Comparison of ENCODE assay signal across 24 mouse cellular contexts in genomic region chr8:120338678-120339077, GRCm38 (mm10).
DNase-seq lines count a peak whose midpoint lies in the region; ATAC-seq and TF ChIP-seq lines count a peak whose summit lies in the region.
"Had no signal": no experiment of that assay in that cellular context is flagged by ENCODE, and none has a peak within 500 bp of the region (broad histone marks: within the 10 kb centered on the region; RNA-seq: fewer than 3 reads in every experiment).

No protein-coding gene starts in this region.

- no peak overlapping the region for H3K9ac ChIP-seq in lung, postnatal 0 days (replicated peaks; ENCODE audit: low read depth)
- H3K9ac ChIP-seq in liver, embryonic 12.5 days: no peak overlapping the region
- H3K9ac ChIP-seq: embryonic facial prominence, embryonic 15.5 days; liver, embryonic 15.5 days; midbrain, embryonic 12.5 days; neural tube, embryonic 12.5 days had no signal

- H3K4me3 ChIP-seq in lung, postnatal 0 days (ENCODE audit: low read depth, low read length): no peak overlapping the region
- no peak overlapping the region for H3K4me3 ChIP-seq in lung, adult 2 months (replicated peaks; ENCODE audit: extremely low read depth, low read depth, low read length)
- 0 out of 2 replicates have a peak overlapping the region, but pooled peaks have one; percentile 77 for H3K4me3 ChIP-seq in E14TG2a.4 (replicated peaks; ENCODE audit: low read length)
- no peak overlapping the region for H3K4me3 ChIP-seq in liver, embryonic 12.5 days
- H3K4me3 ChIP-seq: embryonic facial prominence, embryonic 15.5 days; heart, embryonic 13.5 days; liver, embryonic 15.5 days; midbrain, embryonic 12.5 days; neural tube, embryonic 12.5 days had no signal

- no peaks in the 10 kb centered on the region; the same call in 1 of the 2 replicates for H3K27me3 ChIP-seq in lung, postnatal 0 days (replicated peaks; ENCODE audit: insufficient read depth, low read length)
- 0 out of 2 replicates have a peak, but pooled peaks cover under 1% of the 10 kb centered on the region for H3K27me3 ChIP-seq in E14TG2a.4 (ENCODE audit: insufficient read depth, low read length)
- no peaks in the 10 kb centered on the region for H3K27me3 ChIP-seq in liver, embryonic 12.5 days (replicated peaks)
- H3K27me3 ChIP-seq: embryonic facial prominence, embryonic 15.5 days; heart, embryonic 13.5 days; neural tube, embryonic 12.5 days; Patski had no signal

- TF ChIP-seq EP300 in lung, postnatal 0 days (IDR thresholded peaks at IDR 0.05): peak; percentile 68; the same call in 1 of the 2 replicates

- H3K4me2 ChIP-seq in lung, postnatal 0 days (replicated peaks; ENCODE audit: low read depth, low read length): no peak overlapping the region
- H3K4me2 ChIP-seq in liver, embryonic 12.5 days: no peak overlapping the region
- H3K4me2 ChIP-seq: embryonic facial prominence, embryonic 15.5 days; heart, embryonic 13.5 days; liver, embryonic 15.5 days; midbrain, embryonic 12.5 days; neural tube, embryonic 12.5 days had no signal

- TF ChIP-seq POLR2A in lung, adult 2 months (IDR thresholded peaks at IDR 0.05; ENCODE audit: borderline replicate concordance, extremely low read depth, low read depth, low read length): no peak

- H3K27ac ChIP-seq in lung, postnatal 0 days (ENCODE audit: low read length): no peak overlapping the region
- no peak overlapping the region for H3K27ac ChIP-seq in liver, embryonic 12.5 days
- H3K27ac ChIP-seq: embryonic facial prominence, embryonic 15.5 days; liver, embryonic 15.5 days; macrophage; neural tube, embryonic 12.5 days had no signal

- no peaks in the 10 kb centered on the region for H3K36me3 ChIP-seq in lung, postnatal 0 days (ENCODE audit: insufficient read depth, low read length)
- H3K36me3 ChIP-seq in E14TG2a.4 (ENCODE audit: insufficient read depth, low read length): no peaks in the 10 kb centered on the region
- no peaks in the 10 kb centered on the region for H3K36me3 ChIP-seq in liver, embryonic 12.5 days
- H3K36me3 ChIP-seq: embryonic facial prominence, embryonic 15.5 days; heart, embryonic 13.5 days; liver, embryonic 15.5 days; midbrain, embryonic 12.5 days; neural tube, embryonic 12.5 days had no signal

- WGBS in lung, postnatal 0 days: 65% methylated on average over 7 of the region's 7 CpGs
- 74% methylated on average over 7 of the region's 7 CpGs for WGBS in lung, adult 2 months
- WGBS in liver, embryonic 12.5 days (ENCODE audit: insufficient replicate concordance): 83% methylated on average over 7 of the region's 7 CpGs

- H3K4me1 ChIP-seq in lung, postnatal 0 days (ENCODE audit: insufficient read depth, low read depth, low read length): peaks cover 9% of the 10 kb centered on the region; the same call in 1 of the 2 replicates
- peaks cover 13% of the 10 kb centered on the region for H3K4me1 ChIP-seq in lung, adult 2 months (ENCODE audit: control insufficient read depth, insufficient read depth, low read length)
- peaks cover 88% of the 10 kb centered on the region for H3K4me1 ChIP-seq in E14TG2a.4 (replicated peaks; ENCODE audit: low read depth, low read length)
- H3K4me1 ChIP-seq in liver, embryonic 12.5 days: peaks cover 80% of the 10 kb centered on the region

- peak; percentile 75 for ATAC-seq in lung, postnatal 0 days
- ATAC-seq in liver, embryonic 12.5 days: no peak
- ATAC-seq: CD4-positive, CD25-positive, alpha-beta regulatory T cell, adult 4 months; hindbrain, embryonic 16.5 days; intestine, embryonic 16.5 days; Patski had no signal

- DNase-seq in lung, postnatal 0 days (ENCODE audit: low spot score): peak; percentile 83
- DNase-seq in lung, adult 2 months: no peak
- DNase-seq in MN1 (ENCODE audit: low spot score): peak; percentile 57
- DNase-seq in brain, adult 2 months (ENCODE audit: low read depth, low spot score): peak; percentile 63
- DNase-seq in layer of hippocampus, adult 11-12 months (ENCODE audit: low spot score): no peak
- no peak for DNase-seq in cerebellum, adult 18-20 months
- DNase-seq: cerebellum, adult 2 months; cerebellum, postnatal 36 days; gastrocnemius, postnatal 10 days; heart, adult 11 months; kidney, postnatal 10 days; spleen, adult 18-20 months had no signal

- TF ChIP-seq CTCF in lung, postnatal 0 days (IDR thresholded peaks at IDR 0.05): no peak
- no peak for TF ChIP-seq CTCF in lung, adult 2 months (IDR thresholded peaks at IDR 0.05; ENCODE audit: insufficient read depth, low read length)
- TF ChIP-seq CTCF in E14TG2a.4 (conservative IDR thresholded peaks at IDR 0.05; ENCODE audit: low read length): no peak

- no peaks in the 10 kb centered on the region for H3K9me3 ChIP-seq in lung, postnatal 0 days (ENCODE audit: low read length)
- H3K9me3 ChIP-seq in E14TG2a.4 (ENCODE audit: low read length): peaks cover 9% of the 10 kb centered on the region
- H3K9me3 ChIP-seq in liver, embryonic 12.5 days (replicated peaks): no peaks in the 10 kb centered on the region
- H3K9me3 ChIP-seq: embryonic facial prominence, embryonic 15.5 days; heart, embryonic 13.5 days; liver, embryonic 15.5 days; midbrain, embryonic 12.5 days; neural tube, embryonic 12.5 days had no signal

Comparison
In these comparisons a context has a peak if more than half of its experiments do, and no peak if none do; other contexts are left out.
1. DNase-seq: peak in lung, postnatal 0 days (single experiment), MN1 (single experiment) and brain, adult 2 months (single experiment); none in lung, adult 2 months (single experiment), layer of hippocampus, adult 11-12 months (single experiment) and cerebellum, adult 18-20 months (0 of 2).